Mouse (Mus musculus): Measurements from ENCODE around the gene Map4k1.

Gene Map4k1

GRCm38 (mm10) chr7:29044302-29044701, 62.5 kb downstream of the Map4k1 start:
- Histone ChIP-seq H3K36me3 (ENCODE audit: insufficient read depth, low read length) (no peaks in the 10 kb centered on the region), H3K4me3 (replicated peaks; ENCODE audit: low read length) (peak overlapping the region; percentile 56), H3K9me3 (ENCODE audit: low read length) (peaks cover 5% of the 10 kb centered on the region), H3K27me3 (ENCODE audit: insufficient read depth, low read length) (0 out of 2 replicates have a peak, but pooled peaks cover 2% of the 10 kb centered on the region), H3K4me1 (replicated peaks; ENCODE audit: low read depth, low read length) (peaks cover 58% of the 10 kb centered on the region)
- TF ChIP-seq NANOG (IDR thresholded peaks at IDR 0.05; ENCODE audit: borderline replicate concordance, low read length) (no peak), CTCF (conservative IDR thresholded peaks at IDR 0.05; ENCODE audit: low read length) (no peak), POU5F1 (IDR thresholded peaks at IDR 0.05; ENCODE audit: borderline replicate concordance, low read length) (no peak)

- no peak for TF ChIP-seq POU5F1 (IDR thresholded peaks at IDR 0.05; ENCODE audit: borderline replicate concordance, low read length)
- no peak for TF ChIP-seq NANOG (IDR thresholded peaks at IDR 0.05; ENCODE audit: borderline replicate concordance, low read length)
- no peak for TF ChIP-seq CTCF (conservative IDR thresholded peaks at IDR 0.05; ENCODE audit: low read length)
- Histone ChIP-seq H3K27me3 (ENCODE audit: insufficient read depth, low read length) (0 out of 2 replicates have a peak, but pooled peaks cover 2% of the 10 kb centered on the region), H3K36me3 (ENCODE audit: insufficient read depth, low read length) (no peaks in the 10 kb centered on the region), H3K9me3 (ENCODE audit: low read length) (peaks cover 5% of the 10 kb centered on the region), H3K4me1 (replicated peaks; ENCODE audit: low read depth, low read length) (peaks cover 45% of the 10 kb centered on the region), H3K4me3 (replicated peaks; ENCODE audit: low read length) (peak overlapping the region; percentile 50; the same call in 1 of the 2 replicates)
Observed at GRCm38 (mm10) chr7:29046533-29046932, 64.7 kb downstream of the Map4k1 start.

- H3K27me3 ChIP-seq (ENCODE audit: insufficient read depth, low read length): peaks cover 14% of the 10 kb centered on the region
- peaks cover 54% of the 10 kb centered on the region for H3K4me1 ChIP-seq (replicated peaks; ENCODE audit: low read depth, low read length)
- H3K36me3 ChIP-seq (ENCODE audit: insufficient read depth, low read length): no peaks in the 10 kb centered on the region
- no peak overlapping the region for H3K4me3 ChIP-seq (replicated peaks; ENCODE audit: low read length)
- peaks cover 5% of the 10 kb centered on the region for H3K9me3 ChIP-seq (ENCODE audit: low read length)
- TF ChIP-seq POU5F1 (IDR thresholded peaks at IDR 0.05; ENCODE audit: borderline replicate concordance, low read length) (no peak), CTCF (conservative IDR thresholded peaks at IDR 0.05; ENCODE audit: low read length) (peak; percentile 67)
Observed at GRCm38 (mm10) chr7:29048070-29048469, 66.2 kb downstream of the Map4k1 start.

GRCm38 (mm10) chr7:29048615-29049014, 66.8 kb downstream of the Map4k1 start:
- Histone ChIP-seq H3K4me1 (replicated peaks; ENCODE audit: low read depth, low read length) (peaks cover 54% of the 10 kb centered on the region), H3K4me3 (replicated peaks; ENCODE audit: low read length) (no peak overlapping the region), H3K27me3 (ENCODE audit: insufficient read depth, low read length) (peaks cover 20% of the 10 kb centered on the region), H3K9me3 (ENCODE audit: low read length) (peaks cover 5% of the 10 kb centered on the region), H3K36me3 (ENCODE audit: insufficient read depth, low read length) (no peaks in the 10 kb centered on the region)
- TF ChIP-seq CTCF (conservative IDR thresholded peaks at IDR 0.05; ENCODE audit: low read length) (no peak), NANOG (IDR thresholded peaks at IDR 0.05; ENCODE audit: borderline replicate concordance, low read length) (no peak), POU5F1 (IDR thresholded peaks at IDR 0.05; ENCODE audit: borderline replicate concordance, low read length) (no peak)

GRCm38 (mm10) chr7:29050797-29051196, 68.9 kb downstream of the Map4k1 start:
- peak; percentile 98 for TF ChIP-seq CTCF (conservative IDR thresholded peaks at IDR 0.05; ENCODE audit: low read length)
- no peak for TF ChIP-seq NANOG (IDR thresholded peaks at IDR 0.05; ENCODE audit: borderline replicate concordance, low read length)
- Histone ChIP-seq H3K4me1 (replicated peaks; ENCODE audit: low read depth, low read length) (peaks cover 33% of the 10 kb centered on the region), H3K36me3 (ENCODE audit: insufficient read depth, low read length) (0 out of 2 replicates have a peak, but pooled peaks cover 4% of the 10 kb centered on the region), H3K27me3 (ENCODE audit: insufficient read depth, low read length) (peaks cover 39% of the 10 kb centered on the region), H3K4me3 (replicated peaks; ENCODE audit: low read length) (no peak overlapping the region), H3K9me3 (ENCODE audit: low read length) (peaks cover 5% of the 10 kb centered on the region)

- TF ChIP-seq POU5F1 (IDR thresholded peaks at IDR 0.05; ENCODE audit: borderline replicate concordance, low read length) (no peak), NANOG (IDR thresholded peaks at IDR 0.05; ENCODE audit: borderline replicate concordance, low read length) (no peak), CTCF (conservative IDR thresholded peaks at IDR 0.05; ENCODE audit: low read length) (no peak)
- Histone ChIP-seq H3K36me3 (ENCODE audit: insufficient read depth, low read length) (peaks cover 7% of the 10 kb centered on the region; the same call in 1 of the 2 replicates), H3K27me3 (ENCODE audit: insufficient read depth, low read length) (peaks cover 58% of the 10 kb centered on the region), H3K4me1 (replicated peaks; ENCODE audit: low read depth, low read length) (peaks cover 18% of the 10 kb centered on the region), H3K4me3 (replicated peaks; ENCODE audit: low read length) (peak overlapping the region; percentile 69), H3K9me3 (ENCODE audit: low read length) (peaks cover 5% of the 10 kb centered on the region)
Observed at GRCm38 (mm10) chr7:29052821-29053220, 71.0 kb downstream of the Map4k1 start.

Measured in E14TG2a.4 (cell line).